Mouse (Mus musculus): ENCODE measurements at regions not wholly inside any gene's neighbourhood (a gene's known extent, or its start where the extent isn't known, plus 50 kb on each side); places are given as distances from the start of the nearest gene placed in this dataset.

GRCm38 (mm10) chr9:69814432-69814831 is 53.7 kb upstream of the Foxb1 start:
- no peak for DNase-seq (ENCODE audit: low spot score)

GRCm38 (mm10) chr9:69823179-69823966 is 62.6 kb upstream of the Foxb1 start:
- DNase-seq (ENCODE audit: low spot score) = no peak

GRCm38 (mm10) chr9:69828428-69828827 is 67.7 kb upstream of the Foxb1 start:
- no peak for DNase-seq (ENCODE audit: low spot score)

GRCm38 (mm10) chr9:69835396-69835795 is 74.7 kb upstream of the Foxb1 start:
- no peak for DNase-seq (ENCODE audit: low spot score)

GRCm38 (mm10) chr9:69839198-69839597 is 78.5 kb upstream of the Foxb1 start:
- DNase-seq (ENCODE audit: low spot score) = no peak

- DNase-seq (ENCODE audit: low spot score) = no peak
These were observed 84.0 kb upstream of the Foxb1 start for GRCm38 (mm10) chr9:69844712-69845111.

- no peak for DNase-seq (ENCODE audit: low spot score)
These were observed 84.5 kb upstream of the Foxb1 start for GRCm38 (mm10) chr9:69845210-69845609.

GRCm38 (mm10) chr9:69856621-69857020 is 95.9 kb upstream of the Foxb1 start:
- no peak for DNase-seq (ENCODE audit: low spot score)

GRCm38 (mm10) chr9:69858619-69859018 is 97.9 kb upstream of the Foxb1 start:
- no peak for DNase-seq (ENCODE audit: low spot score)

- DNase-seq (ENCODE audit: low spot score) = no peak
These were observed 109.4 kb upstream of the Foxb1 start for GRCm38 (mm10) chr9:69870182-69870581.

GRCm38 (mm10) chr9:69886351-69886750 is 102.9 kb upstream of the Bnip2 start:
- DNase-seq (ENCODE audit: low spot score) = no peak

GRCm38 (mm10) chr9:69898016-69898415 is 91.2 kb upstream of the Bnip2 start:
- DNase-seq (ENCODE audit: low spot score) = no peak

- DNase-seq (ENCODE audit: low spot score) = peak; percentile 15
These were observed 89.9 kb upstream of the Bnip2 start for GRCm38 (mm10) chr9:69899371-69899770.

GRCm38 (mm10) chr9:69900871-69901270 is 88.4 kb upstream of the Bnip2 start:
- no peak for DNase-seq (ENCODE audit: low spot score)

GRCm38 (mm10) chr9:69907123-69907945 is 81.9 kb upstream of the Bnip2 start:
- DNase-seq (ENCODE audit: low spot score) = no peak

- DNase-seq (ENCODE audit: low spot score) = no peak
These were observed 78.6 kb upstream of the Bnip2 start for GRCm38 (mm10) chr9:69910621-69911020.

- no peak for DNase-seq (ENCODE audit: low spot score)
These were observed 61.1 kb upstream of the Bnip2 start for GRCm38 (mm10) chr9:69928126-69928525.

GRCm38 (mm10) chr9:69937863-69938262 is 51.4 kb upstream of the Bnip2 start:
- DNase-seq (ENCODE audit: low spot score) = no peak
